Mouse (Mus musculus): Measurements from ENCODE around the gene Ampd2.

The Ampd2 gene

DNA sequence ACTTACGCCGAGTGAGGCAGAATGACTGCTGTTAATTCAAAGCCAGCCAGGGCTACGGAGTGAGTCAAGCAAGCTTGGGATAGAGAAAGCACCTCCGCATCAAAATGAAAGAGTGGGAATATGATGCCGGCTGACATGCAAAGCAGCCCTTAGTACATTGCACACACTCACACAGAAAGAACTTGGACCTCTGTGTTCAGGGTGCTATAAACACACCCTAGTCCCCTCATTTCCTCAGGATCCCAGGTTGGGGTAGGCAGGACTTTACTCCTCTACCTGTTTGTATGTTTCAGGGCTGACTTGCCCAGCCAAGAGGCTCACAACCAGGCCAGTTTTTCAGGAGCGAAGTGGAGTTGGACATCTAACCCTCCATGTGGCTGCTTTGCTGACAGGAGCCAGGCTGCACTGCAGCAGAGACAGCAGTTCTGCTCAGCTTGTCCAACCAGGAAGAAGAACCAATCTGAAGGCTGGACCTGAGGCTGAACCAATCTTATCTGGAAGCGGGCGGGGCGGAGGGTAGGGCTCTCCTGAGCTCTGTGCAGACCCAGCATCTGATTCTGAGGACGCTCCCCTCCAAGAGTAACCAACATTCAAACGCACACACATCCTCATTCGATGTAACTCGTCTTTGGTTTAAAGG lies 17.1 kb downstream of the Ampd2 start:
- DNase-seq (ENCODE audit: low spot score) = peak; percentile 58

DNA sequence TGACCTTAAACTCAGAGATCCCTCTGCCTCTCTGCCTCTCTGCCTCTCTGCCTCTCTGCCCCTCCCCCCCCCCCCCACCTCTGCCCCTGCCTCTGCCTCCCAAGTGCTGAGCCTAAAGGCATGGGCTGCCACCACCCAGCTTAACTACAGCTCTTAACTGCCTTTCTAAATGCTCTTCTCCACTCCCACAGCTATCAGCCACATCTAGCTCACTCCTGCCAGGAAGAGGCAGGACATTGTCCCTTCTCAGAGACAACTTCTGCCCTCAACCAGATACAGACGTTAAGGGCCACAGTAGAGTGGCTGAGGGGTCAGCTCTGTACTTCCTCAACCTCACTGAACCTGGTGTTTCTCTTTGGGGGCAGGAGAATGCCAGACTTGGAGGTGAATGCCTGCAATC lies 17.6 kb downstream of the Ampd2 start:
- DNase-seq (ENCODE audit: low spot score) = no peak

DNA sequence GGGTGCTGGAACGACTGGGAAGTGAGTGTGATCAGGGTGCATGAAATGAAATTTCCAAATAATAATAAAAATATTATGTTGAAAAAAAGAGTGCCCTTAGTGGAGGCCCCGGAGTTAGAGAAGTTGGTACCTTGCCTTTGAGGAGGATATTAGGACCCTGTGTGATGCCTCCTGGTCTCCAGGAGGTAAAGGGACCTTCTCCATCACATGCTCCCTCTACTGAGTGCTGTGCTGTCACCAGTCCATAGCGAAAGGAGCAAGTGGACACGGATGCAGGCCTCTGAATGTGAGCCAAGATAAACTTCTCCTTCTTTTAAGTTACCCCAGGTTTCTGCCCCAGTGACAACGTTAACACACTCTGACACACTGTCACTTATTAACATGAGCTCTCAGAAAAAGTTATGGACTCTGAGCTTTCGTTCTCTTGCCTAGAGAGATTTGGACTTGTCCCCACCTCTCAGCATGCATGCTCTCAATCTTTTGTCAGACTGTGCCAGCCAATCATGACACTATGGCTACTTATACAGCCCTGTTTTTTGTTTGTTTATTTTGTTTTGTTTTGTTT lies 19.0 kb downstream of the Ampd2 start:
- no peak for DNase-seq (ENCODE audit: low spot score)

DNA sequence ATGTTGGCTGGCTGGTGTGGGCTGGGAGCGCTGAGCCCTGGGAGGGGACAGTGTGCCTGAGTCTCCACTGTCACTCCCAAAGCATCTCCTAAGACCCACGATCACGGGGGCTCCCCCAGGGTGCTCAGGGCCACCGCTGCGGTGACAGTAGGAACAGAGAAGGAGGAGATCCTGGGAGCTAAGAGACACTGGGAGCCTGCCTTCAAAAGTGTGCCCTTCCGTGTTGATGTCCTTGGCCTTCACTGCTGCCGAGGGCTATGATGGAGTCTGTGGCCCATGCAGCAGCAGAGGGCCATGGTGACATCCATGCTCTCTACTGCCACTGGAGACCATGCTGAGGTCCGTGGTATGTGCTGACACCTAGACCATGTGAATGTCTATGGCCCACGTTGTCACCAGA lies 20.9 kb downstream of the Ampd2 start:
- DNase-seq (ENCODE audit: low spot score) = no peak

DNA sequence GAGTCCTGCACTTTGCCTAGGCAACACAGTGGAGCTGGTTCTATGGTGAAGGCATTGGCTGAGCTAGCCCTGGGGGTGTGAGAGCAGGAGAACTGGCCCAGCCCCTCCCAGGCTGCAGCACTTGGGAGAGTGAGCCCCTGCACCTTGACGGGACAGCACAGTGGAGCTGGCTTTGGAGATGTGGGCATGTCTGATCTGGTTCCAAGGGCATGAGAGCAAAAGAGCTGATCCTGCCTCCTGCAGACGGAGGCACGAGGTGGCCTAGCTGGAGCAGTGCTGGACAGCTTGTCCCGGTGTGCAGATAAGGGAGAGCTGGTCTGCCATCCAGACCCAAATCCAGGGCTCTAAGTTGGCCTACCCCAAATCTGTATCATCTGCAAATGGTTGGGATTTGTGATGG lies 21.8 kb downstream of the Ampd2 start:
- no peak for DNase-seq (ENCODE audit: low spot score)

DNA sequence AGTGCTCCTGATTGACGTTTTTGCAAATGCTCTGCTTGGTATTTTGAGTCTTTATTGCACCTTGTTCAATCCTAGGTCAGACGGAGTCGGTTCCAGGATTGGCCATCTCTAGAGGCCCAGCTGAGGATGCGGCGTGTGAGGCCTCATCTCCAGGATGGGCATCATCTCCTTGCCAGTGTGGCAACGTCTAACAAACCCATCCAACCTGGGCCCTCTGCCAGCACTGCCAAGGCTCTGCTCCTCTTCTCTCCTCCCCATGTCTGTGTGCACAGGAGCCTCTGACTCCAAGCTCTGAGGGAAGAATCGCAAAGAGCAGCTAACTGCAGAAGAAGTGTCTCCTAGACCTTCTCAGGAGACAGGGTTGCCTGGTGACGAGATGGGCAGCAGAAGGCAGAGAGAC lies 23.8 kb downstream of the Ampd2 start:
- no peak for DNase-seq (ENCODE audit: low spot score)

DNA sequence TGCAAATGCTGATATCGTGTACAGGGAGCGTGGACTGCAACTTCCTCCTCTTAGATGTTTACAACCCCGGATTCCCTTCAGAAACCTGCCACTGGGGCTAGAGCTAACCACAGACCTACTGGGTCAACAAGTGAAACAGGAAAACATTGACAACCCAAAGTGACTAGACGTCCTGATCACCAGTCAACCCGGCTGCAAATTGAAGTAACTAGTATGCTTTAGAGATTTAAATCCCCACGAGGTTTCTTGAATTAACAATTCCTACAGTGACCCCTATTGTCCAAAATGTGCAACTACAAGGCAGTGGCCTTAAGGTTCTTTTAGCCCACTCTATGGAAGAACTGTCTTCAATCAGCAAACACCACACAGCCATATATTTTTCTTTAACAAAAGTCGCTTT lies 25.0 kb downstream of the Ampd2 start:
- peak; percentile 82 for DNase-seq (ENCODE audit: low spot score)

DNA sequence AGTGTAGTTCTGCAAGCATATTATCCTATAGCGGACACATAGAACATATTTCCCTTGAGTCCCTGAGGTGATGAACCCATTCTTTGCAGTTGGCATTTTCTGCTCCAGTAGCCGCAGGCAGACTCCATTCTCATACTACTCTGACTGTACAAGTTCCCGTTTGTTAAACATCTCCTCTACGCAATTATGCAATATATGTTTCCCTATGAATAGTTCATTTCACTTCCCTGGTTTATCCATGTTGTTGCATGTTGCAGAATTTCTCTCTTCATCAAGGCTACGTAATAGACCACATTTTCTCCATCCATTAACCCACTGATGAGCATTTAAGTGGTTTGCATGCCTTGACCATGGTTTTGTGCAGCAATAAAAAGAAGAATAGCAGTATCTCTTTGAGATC lies 36.0 kb downstream of the Ampd2 start:
- no peak for DNase-seq (ENCODE audit: low spot score)

DNA sequence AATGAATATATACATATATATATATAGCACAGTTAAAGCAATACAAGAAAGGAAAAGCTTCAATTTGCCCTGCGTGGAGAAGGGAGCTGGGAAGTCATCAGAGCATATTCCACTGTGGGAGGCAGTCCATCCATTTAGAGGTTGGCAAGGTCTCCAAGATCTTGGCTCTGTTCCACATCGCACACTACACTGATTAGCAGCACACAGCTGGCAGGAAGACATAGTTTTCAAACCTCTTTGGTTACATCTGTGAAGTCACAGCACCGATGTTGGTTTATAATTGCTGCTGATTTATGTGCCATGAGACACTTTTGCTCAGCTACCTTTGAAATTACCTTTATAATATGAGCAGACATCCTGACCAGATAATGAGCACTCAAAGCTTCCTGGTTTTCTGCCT lies 38.1 kb downstream of the Ampd2 start:
- DNase-seq (ENCODE audit: low spot score) = peak; percentile 55

DNA sequence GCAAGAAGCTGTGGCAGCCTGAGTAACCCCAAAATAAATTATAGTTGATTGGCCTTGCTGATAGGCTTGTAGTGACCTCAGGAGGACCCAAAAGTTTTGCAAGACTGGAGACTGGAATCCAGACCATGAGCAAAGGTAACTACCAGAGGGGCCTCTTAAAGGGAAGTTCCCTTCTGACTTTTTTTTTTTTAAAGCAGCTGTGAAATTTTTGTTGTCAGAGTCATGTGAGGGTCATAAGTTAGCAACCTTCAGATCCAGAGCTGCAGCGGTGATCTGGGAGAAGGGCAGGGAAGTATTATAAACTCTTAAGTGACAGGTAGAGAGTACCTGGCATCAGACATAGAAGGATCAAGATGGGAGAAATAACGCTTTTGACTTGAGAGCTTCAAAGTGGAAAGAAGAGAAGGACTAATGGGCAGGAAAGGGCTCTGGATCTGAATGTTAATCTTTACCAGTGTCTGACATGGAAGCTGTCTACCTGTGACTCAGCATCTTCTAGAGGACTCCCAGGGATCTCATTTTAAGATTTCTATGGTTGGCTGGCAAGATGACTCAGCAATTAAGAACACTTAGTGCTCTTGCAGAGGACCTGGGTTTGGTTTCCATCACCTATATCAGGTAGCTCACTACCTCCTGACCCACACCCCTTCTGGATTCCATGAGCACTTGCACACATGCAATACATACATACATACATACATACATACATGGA lies 39.4 kb downstream of the Ampd2 start:
- DNase-seq (ENCODE audit: low spot score) = peak; percentile 23

DNA sequence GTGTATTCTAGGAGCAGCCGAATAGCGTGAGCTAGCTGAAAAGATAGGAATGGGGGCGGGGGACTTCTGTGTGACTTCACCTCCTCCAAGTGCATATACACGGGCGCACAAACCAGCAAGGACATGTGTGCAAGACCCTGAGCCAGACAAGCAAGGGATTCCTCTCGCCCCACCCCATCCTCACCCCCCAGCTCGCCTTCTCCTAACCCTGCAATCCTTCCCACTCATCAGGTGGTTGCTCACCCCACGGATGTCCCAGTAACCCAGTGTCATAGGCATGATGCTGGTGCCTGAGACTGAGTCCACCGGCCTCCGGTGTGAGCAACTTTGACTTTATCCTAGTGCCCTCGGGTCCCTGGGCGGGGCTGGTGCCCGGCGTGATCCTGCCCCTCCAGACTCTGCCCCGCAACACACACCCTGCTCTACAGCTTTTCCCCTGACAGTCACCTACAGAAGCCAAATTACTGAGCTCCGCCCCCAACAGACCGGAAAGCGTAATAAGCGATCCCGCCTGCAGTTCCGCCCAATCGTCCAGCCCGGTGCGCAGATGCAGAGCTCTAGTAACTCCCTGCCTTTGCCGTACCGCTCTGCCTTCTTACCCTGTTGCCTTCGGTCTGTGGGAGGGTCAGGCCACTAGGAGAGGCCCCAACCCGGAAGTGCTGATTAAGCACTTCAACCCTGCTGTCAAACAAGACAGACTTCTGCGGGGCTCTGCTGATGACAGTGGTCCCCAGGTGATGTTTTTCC lies 41.9 kb downstream of the Ampd2 start, which contains the start of gene Gstm4:
Gene Gstm4 (minus strand): TSS at position 501 of the 747 bp plus-strand sequence.
- DNase-seq (ENCODE audit: low spot score) = peak; percentile 93

DNA sequence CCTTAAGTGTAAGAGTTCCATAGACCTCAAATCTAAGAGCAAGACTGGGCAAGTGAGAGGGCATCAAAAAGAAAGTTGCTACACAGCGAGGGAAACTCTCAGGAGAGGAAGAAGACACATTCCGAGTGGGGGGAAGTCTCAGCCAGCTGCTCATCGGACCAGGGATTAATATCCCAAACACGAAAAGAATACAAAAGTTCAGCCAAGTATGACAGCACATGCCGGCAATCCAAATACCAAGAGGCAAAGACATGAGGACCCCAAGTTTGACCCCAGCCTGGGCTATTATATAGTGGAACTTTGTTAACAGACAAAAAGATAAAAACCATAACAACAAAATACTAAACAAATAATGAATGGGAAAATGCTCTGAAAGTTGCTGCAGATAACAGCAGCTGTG lies 53.3 kb downstream of the Ampd2 start:
- no peak for DNase-seq (ENCODE audit: low spot score)

DNA sequence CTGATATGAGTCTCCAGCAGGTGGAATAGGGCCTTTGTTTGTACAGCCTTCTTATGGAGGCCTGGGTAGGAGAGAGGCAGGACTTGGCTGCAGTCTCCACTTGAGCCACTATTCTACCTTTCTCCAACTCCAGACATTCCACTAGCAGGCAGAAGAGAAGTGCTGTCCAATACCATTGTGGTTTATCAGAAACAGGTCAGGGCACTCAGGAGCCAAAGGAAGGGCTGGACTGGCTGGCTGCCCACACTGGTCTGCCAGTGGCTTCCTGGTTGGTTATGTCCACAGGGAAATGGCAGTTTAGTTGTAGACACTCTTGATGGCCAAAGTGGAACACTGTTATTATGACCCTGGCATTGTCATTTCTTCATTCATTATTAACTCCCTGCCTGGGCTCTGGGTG lies 54.3 kb downstream of the Ampd2 start:
- DNase-seq (ENCODE audit: low spot score) = no peak

DNA sequence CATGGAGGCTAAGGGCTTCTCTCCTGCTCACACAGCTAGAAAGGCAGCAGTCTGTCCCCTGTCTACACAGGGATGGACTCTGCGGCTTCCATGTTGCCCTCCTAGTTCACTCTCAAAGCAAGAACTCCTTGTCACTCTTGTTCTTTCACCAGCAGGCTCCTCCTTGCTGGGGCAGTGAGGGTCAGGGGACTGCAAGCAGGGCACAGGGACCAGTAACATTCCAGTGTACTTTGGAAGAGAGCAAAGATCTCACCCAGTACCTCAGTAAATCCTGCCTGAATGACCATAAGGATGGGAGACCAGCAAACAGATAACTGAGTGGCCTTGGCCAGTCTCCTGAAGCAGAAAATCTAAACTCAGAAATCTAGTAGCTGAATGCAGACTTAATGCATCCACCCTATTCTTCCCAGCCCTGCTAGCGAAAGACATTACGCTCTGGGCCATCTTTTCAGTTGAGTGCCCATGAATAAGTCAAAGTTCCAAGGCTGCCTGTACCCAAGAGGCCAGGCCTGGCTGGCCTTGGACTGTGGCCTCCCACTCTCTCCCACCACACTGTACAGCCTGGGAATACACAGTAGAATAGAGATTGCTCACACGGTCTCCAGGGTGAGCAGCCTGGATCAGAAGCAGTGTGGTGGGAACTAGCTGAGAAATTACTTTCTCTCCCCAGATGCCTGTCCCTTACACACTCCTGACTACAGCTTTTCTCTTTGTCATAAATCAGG lies 57.6 kb downstream of the Ampd2 start:
- DNase-seq (ENCODE audit: low spot score) = no peak

DNA sequence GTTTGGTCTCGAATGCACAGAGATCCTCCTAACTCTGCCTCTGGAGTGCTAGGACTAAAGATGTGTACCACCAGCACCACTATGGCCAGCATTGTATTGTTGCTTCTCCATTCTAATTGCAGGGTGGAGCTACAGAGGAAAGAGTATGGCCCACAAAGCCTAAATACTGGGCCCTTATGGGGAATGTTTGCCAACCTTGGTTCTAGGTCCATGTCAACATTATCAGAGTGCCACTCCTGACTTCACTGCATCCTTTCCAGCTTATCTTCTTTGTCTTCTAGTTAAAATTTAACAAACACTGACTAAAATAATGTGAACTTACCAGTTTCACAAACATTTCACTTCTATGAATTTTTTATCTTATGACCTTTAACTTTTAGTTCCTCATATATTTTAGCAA lies 59.9 kb downstream of the Ampd2 start:
- no peak for DNase-seq (ENCODE audit: low spot score)

DNA sequence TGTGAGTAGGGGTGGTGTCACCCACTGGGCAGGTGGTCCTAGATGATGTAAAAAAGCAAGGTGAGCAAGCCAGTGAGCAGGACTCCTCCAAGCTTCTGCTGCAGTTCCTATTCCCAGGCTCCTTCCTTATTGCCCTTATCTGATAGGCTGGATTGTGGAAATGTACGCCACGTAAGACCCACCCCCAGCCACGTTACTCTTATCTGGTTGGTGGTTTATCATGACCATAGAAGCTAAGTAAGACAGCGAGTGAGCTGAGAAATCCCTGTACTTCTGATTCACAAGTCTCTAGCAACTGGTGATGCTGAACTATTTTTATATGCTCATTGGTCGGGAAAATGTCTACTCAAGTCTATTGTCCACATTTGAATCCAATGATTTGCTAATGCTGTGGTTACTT lies 60.4 kb downstream of the Ampd2 start:
- DNase-seq (ENCODE audit: low spot score) = peak; percentile 20

DNA sequence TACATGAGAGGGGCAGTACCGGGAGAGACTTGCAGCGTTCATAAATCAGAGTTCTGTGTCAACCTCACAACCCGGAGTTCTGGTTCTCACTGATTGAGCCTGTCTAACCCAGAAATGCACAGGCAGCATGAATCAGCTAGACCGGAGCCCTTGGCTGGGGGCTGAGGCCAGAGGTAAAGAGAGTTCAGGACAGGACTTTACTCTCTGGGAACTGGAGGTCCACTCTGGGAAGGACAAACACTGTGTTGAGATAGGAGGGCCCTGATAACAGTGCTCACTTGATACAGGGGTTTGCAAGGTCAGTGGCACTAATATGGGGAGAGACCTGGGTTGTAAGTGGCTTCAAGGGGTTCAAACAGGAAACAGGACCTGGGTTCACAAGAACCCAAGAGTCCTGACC lies 61.1 kb downstream of the Ampd2 start:
- DNase-seq (ENCODE audit: low spot score) = no peak
